Mouse (Mus musculus): ENCODE results near the gene Klhl1.

DNA sequence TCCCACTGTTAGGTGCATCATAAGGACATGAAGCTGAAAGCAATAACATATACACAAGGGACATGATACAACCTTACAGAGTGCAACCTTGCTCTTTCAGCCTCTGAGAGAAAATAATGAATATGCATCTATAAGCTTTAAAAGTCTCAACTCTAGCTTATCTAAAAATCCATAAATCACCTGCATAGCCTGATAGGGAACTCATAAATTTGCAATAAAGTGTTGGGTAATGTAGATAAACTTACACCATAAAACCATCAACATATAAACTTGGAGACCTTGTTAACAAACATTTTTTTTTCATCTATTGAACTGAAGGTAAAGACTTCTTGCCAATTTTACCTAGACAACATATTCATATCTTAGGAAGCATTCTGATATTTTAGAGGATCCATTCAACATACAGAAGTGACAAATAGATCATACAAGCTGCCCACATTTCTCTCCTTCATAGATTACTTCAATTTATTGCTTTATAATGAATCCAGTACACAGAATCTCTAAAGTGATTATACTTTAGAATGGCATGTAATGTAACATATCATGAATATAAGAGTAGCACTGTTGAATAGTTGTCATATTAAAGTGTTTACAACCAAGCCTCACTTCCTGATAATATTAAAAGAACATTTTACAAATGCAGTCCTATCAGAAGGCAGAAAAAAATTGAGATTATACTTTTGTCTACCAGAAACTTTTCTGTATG lies 126.7 kb downstream of the Klhl1 start:
- no peak for TF ChIP-seq CTCF (IDR thresholded peaks at IDR 0.05; ENCODE audit: borderline replicate concordance, extremely low read depth, insufficient read depth, insufficient read length)
- TF ChIP-seq POLR2A (IDR thresholded peaks at IDR 0.05; ENCODE audit: borderline replicate concordance, extremely low read depth, insufficient read depth, insufficient read length, poor library complexity, severe bottlenecking), result no peak
